Comparison of ENCODE assay signal across 20 mouse cellular contexts in genomic region chr11:50042345-50042997, GRCm38 (mm10). TPM values are rescaled to one million over a fixed set of nuclear protein-coding genes. Genes with fewer than 3 reads are reported as not detected.
A peak's percentile ranks its signal among the peaks of the same experiment; 100 is the strongest.
DNase-seq lines count a peak whose midpoint lies in the region; ATAC-seq and TF ChIP-seq lines count a peak whose summit lies in the region.
"Had no signal": no experiment of that assay in that cellular context is flagged by ENCODE, and none has a peak within 500 bp of the region (broad histone marks: within the 10 kb centered on the region; RNA-seq: fewer than 3 reads in every experiment).

No protein-coding gene starts in this region.

- no peak for TF ChIP-seq POLR2A in kidney, adult 2 months (IDR thresholded peaks at IDR 0.05; ENCODE audit: low read depth, low read length)

- 46% methylated on average over 4 of the region's 4 CpGs for whole genome bisulfite sequencing in kidney, adult 2 months

- H3K27ac ChIP-seq in kidney, adult 2 months (ENCODE audit: insufficient read depth, low read depth, low read length), result no peak overlapping the region
- H3K27ac ChIP-seq: hindbrain, embryonic 10.5 days; kidney, postnatal 0 days; layer of hippocampus, adult 2 months; liver, embryonic 15.5 days; midbrain, embryonic 13.5 days; stomach, embryonic 15.5 days had no signal

- peak; percentile 59 for ATAC-seq in G1E (ENCODE audit: extremely low read depth, insufficient number of reproducible peaks, low FRiP score, poor library complexity, severe bottlenecking)
- peak; percentile 28 for ATAC-seq in granulocyte monocyte progenitor cell, adult 5-6 weeks (replicated peaks; ENCODE audit: poor library complexity, severe bottlenecking)
- ATAC-seq in megakaryocyte-erythroid progenitor cell, adult 5-6 weeks (replicated peaks; ENCODE audit: low FRiP score, low TSS enrichment, poor library complexity, severe bottlenecking), result peak; percentile 38; the same call in 1 of the 2 replicates
- ATAC-seq: forebrain, embryonic 14.5 days; midbrain, embryonic 13.5 days had no signal

- H3K4me3 ChIP-seq in kidney, adult 2 months (ENCODE audit: insufficient read depth, low read depth, low read length), result no peak overlapping the region
- H3K4me3 ChIP-seq in G1E (ENCODE audit: low read depth, low read length), result no peak overlapping the region
- H3K4me3 ChIP-seq: erythroblast, embryonic 14.5 days; hindbrain, embryonic 10.5 days; layer of hippocampus, adult 2 months; liver, embryonic 15.5 days; midbrain, embryonic 13.5 days; stomach, embryonic 15.5 days had no signal

- peak; percentile 41 for DNase-seq in kidney, adult 2 months
- DNase-seq in kidney, postnatal 25 days, result no peak
- no peak for DNase-seq in G1E (ENCODE audit: low spot score)
- DNase-seq in adrenal gland, adult 8-10 months, result no peak
- DNase-seq in ovary, postnatal 14 days (ENCODE audit: low spot score), result no peak
- DNase-seq: cerebellum, adult 11 months; cerebellum, postnatal 25 days; left cerebral cortex, postnatal 4 days; lung, postnatal 14 days had no signal

- no peaks in the 10 kb centered on the region for H3K9me3 ChIP-seq in G1E (replicated peaks)
- H3K9me3 ChIP-seq: hindbrain, embryonic 10.5 days; liver, embryonic 15.5 days; midbrain, embryonic 13.5 days; stomach, embryonic 15.5 days had no signal

- H3K27me3 ChIP-seq in kidney, adult 2 months (replicated peaks; ENCODE audit: control insufficient read depth, insufficient read depth, low read length), result no peaks in the 10 kb centered on the region
- H3K27me3 ChIP-seq in G1E (ENCODE audit: insufficient read depth, low read length), result no peaks in the 10 kb centered on the region
- H3K27me3 ChIP-seq: liver, embryonic 15.5 days; midbrain, embryonic 13.5 days; stomach, embryonic 15.5 days had no signal

- TF ChIP-seq CTCF in kidney, adult 2 months (conservative IDR thresholded peaks at IDR 0.05; ENCODE audit: insufficient read depth, insufficient read length, low read depth, low read length), result no peak
- TF ChIP-seq CTCF in G1E (IDR thresholded peaks at IDR 0.05; ENCODE audit: low read depth, low read length), result no peak

- H3K36me3 ChIP-seq in kidney, adult 2 months (ENCODE audit: control insufficient read depth, insufficient read depth, low read length), result no peaks in the 10 kb centered on the region
- peaks cover 9% of the 10 kb centered on the region for H3K36me3 ChIP-seq in G1E (replicated peaks)
- H3K36me3 ChIP-seq: hindbrain, embryonic 10.5 days; liver, embryonic 15.5 days; midbrain, embryonic 13.5 days; stomach, embryonic 15.5 days had no signal

- H3K4me1 ChIP-seq in kidney, adult 2 months (ENCODE audit: control insufficient read depth, insufficient read depth, low read length), result peaks cover 9% of the 10 kb centered on the region; the same call in 1 of the 2 replicates
- peaks cover 67% of the 10 kb centered on the region for H3K4me1 ChIP-seq in G1E (ENCODE audit: insufficient read depth, low read depth, low read length)
- H3K4me1 ChIP-seq: hindbrain, embryonic 10.5 days; stomach, embryonic 15.5 days had no signal

RNA-seq across cellular contexts. Expression of gene Rnf130, which starts 17.3 kb away (rescaled TPM):
- 60.1 and 69.5 TPM in 2 replicates for polyA plus RNA-seq in kidney, adult 2 months (2012; rRNA removed)
- 195 and 199 TPM in 2 replicates for total RNA-seq in G1E (2014; fragmentation: Nextera tagmentation)
- 225 and 240 TPM in 2 replicates for total RNA-seq in G1E (2017)
- polyA plus RNA-seq in G1E (2012), result 80.8 and 103 TPM in 2 replicates
- 164 and 170 TPM in 2 replicates for total RNA-seq in granulocyte monocyte progenitor cell, adult 5-6 weeks (2014; fragmentation: Nextera tagmentation)
- total RNA-seq in granulocyte monocyte progenitor cell, adult 5-6 weeks (2017), result 230 and 235 TPM in 2 replicates
- 63.4 and 63.8 TPM in 2 replicates for total RNA-seq in megakaryocyte-erythroid progenitor cell, adult 5-6 weeks (2014; fragmentation: Nextera tagmentation)
- 115 and 134 TPM in 2 replicates for total RNA-seq in megakaryocyte-erythroid progenitor cell, adult 5-6 weeks (2017)
- total RNA-seq in adrenal gland, adult 8-10 months (2022), result 100 to 1,000 TPM; 103 to 148 (median 134) TPM
- polyA plus RNA-seq: C2C12 had no signal
